Mouse (Mus musculus) MEL (cell line): ENCODE results near the gene Calhm2. TPM values are rescaled to one million over a fixed set of nuclear protein-coding genes. Genes with fewer than 3 reads are reported as not detected.

Experiments used
- DNase-seq: peaks from one replicate; pipeline ENCODE4 v3.0.0; 2011; ENCODE audit warnings: low read depth, low spot score
- H3K27ac ChIP-seq: 2 replicates; pipeline ENCODE4 v1.5.1; 2012; ENCODE audit warnings: low read depth, mild to moderate bottlenecking, control low read depth, low read length, moderate library complexity; ENCODE audit not compliant: control insufficient read depth
- H3K27me3 ChIP-seq, 2 experiments: fragments of 150-350 bp in 1 of 2; sonication (generic) in 1 of 2; 2 replicates each; pipeline ENCODE4 v1.6.1; 2012; ENCODE audit warnings: low read length in 2 of 2, mild to moderate bottlenecking in 2 of 2, improper control_type of control experiment in 1 of 2, moderate library complexity in 1 of 2; ENCODE audit not compliant: insufficient read depth in 2 of 2, control insufficient read depth in 1 of 2
- H3K36me3 ChIP-seq, 2 experiments: 2 replicates each; pipeline ENCODE4 v1.6.1; 2012 to 2014; ENCODE audit warnings: low read length in 2 of 2, improper control_type of control experiment in 1 of 2, inconsistent platforms in 1 of 2, mild to moderate bottlenecking in 1 of 2; ENCODE audit not compliant: insufficient read depth in 2 of 2, control insufficient read depth in 1 of 2
- H3K4me1 ChIP-seq, 2 experiments: fragments of 150-350 bp in 1 of 2; sonication (generic) in 1 of 2; 2 replicates each; pipeline ENCODE4 v1.6.1; 2012; ENCODE audit warnings: low read length in 2 of 2, improper control_type of control experiment in 1 of 2, mild to moderate bottlenecking in 1 of 2; ENCODE audit not compliant: insufficient read depth in 2 of 2, control insufficient read depth in 1 of 2
- H3K4me3 ChIP-seq, 2 experiments: fragments of 150-350 bp in 1 of 2; sonication (generic) in 1 of 2; 2 replicates each; pipeline ENCODE4 v1.5.1; 2012; ENCODE audit warnings: low read depth in 2 of 2, low read length in 2 of 2, mild to moderate bottlenecking in 2 of 2, moderate library complexity in 2 of 2, control low read depth in 1 of 2, improper control_type of control experiment in 1 of 2; ENCODE audit not compliant: control insufficient read depth in 1 of 2, insufficient read depth in 1 of 2
- H3K79me2 ChIP-seq: 2 replicates; pipeline ENCODE4 v1.6.1; 2012; ENCODE audit warnings: mild to moderate bottlenecking, low read length, moderate library complexity; ENCODE audit not compliant: control insufficient read depth, poor library complexity, insufficient read depth
- H3K9ac ChIP-seq: 2 replicates; pipeline ENCODE4 v1.6.1; 2012; ENCODE audit warnings: low read depth, mild to moderate bottlenecking, control low read depth, low read length, moderate library complexity; ENCODE audit not compliant: control insufficient read depth, poor library complexity, severe bottlenecking
- H3K9me3 ChIP-seq: fragments of 150-350 bp; sonication (generic); replicated peaks from 2 replicates; pipeline ENCODE4 v1.6.1; 2012; ENCODE audit warnings: mild to moderate bottlenecking, low read length, improper control_type of control experiment, moderate library complexity; ENCODE audit not compliant: insufficient read depth
- BHLHE40 ChIP-seq: IDR thresholded peaks from 2 replicates; pipeline ENCODE4 v1.6.1; 2012; ENCODE audit warnings: low read depth, mild to moderate bottlenecking, inconsistent platforms, low read length, improper control_type of control experiment, borderline replicate concordance
- CTCF ChIP-seq, 3 experiments: IDR thresholded peaks in 2 of 3; conservative IDR thresholded peaks in 1 of 3; 2 replicates each; pipeline ENCODE4 v1.5.1; 2011 to 2012; ENCODE audit warnings: low read length in 3 of 3, low read depth in 2 of 3, mild to moderate bottlenecking in 2 of 3, improper control_type of control experiment in 1 of 3, inconsistent platforms in 1 of 3, mixed read lengths in 1 of 3, moderate library complexity in 1 of 3; ENCODE audit not compliant: control insufficient read depth in 1 of 3, insufficient read depth in 1 of 3, poor library complexity in 1 of 3, severe bottlenecking in 1 of 3
- E2F4 ChIP-seq: IDR thresholded peaks from 2 replicates; pipeline ENCODE4 v1.6.1; 2011; ENCODE audit warnings: low read depth, low read length, improper control_type of control experiment, borderline replicate concordance
- ELF1 ChIP-seq: IDR thresholded peaks from 2 replicates; pipeline ENCODE4 v1.6.1; 2014; ENCODE audit warnings: low read depth, mild to moderate bottlenecking, inconsistent platforms, low read length, improper control_type of control experiment, moderate library complexity
- ETS1 ChIP-seq: IDR thresholded peaks from 2 replicates; pipeline ENCODE4 v1.6.1; 2012; ENCODE audit warnings: low read depth, mild to moderate bottlenecking, inconsistent platforms, low read length, improper control_type of control experiment, moderate library complexity
- GABPA ChIP-seq: IDR thresholded peaks from 2 replicates; pipeline ENCODE4 v1.6.1; 2012; ENCODE audit warnings: low read depth, mild to moderate bottlenecking, inconsistent platforms, low read length, improper control_type of control experiment, moderate library complexity
- HCFC1 ChIP-seq: IDR thresholded peaks from 2 replicates; pipeline ENCODE4 v1.6.1; 2012; ENCODE audit warnings: low read depth, mild to moderate bottlenecking, inconsistent platforms, low read length, improper control_type of control experiment, moderate library complexity
- MAX ChIP-seq: IDR thresholded peaks from 2 replicates; pipeline ENCODE4 v1.6.1; 2011; ENCODE audit warnings: low read length, improper control_type of control experiment
- MAZ ChIP-seq: IDR thresholded peaks from 2 replicates; pipeline ENCODE4 v1.6.1; 2012; ENCODE audit warnings: low read depth, mild to moderate bottlenecking, inconsistent platforms, low read length, improper control_type of control experiment
- MEF2A ChIP-seq: IDR thresholded peaks from 2 replicates; pipeline ENCODE4 v1.6.1; 2014; ENCODE audit warnings: low read depth, mild to moderate bottlenecking, inconsistent platforms, low read length, improper control_type of control experiment; ENCODE audit not compliant: poor library complexity, insufficient replicate concordance, severe bottlenecking; ENCODE audit errors: extremely low read depth
- MYB ChIP-seq: IDR thresholded peaks from 2 replicates; pipeline ENCODE4 v1.6.1; 2011; ENCODE audit warnings: mild to moderate bottlenecking, low read depth, low read length, improper control_type of control experiment
- NELFE ChIP-seq: IDR thresholded peaks from 2 replicates; pipeline ENCODE4 v1.6.1; 2011; ENCODE audit warnings: low read depth, low read length, improper control_type of control experiment
- NRF1 ChIP-seq: IDR thresholded peaks from 2 replicates; pipeline ENCODE4 v1.6.1; 2014; ENCODE audit warnings: low read depth, mild to moderate bottlenecking, inconsistent platforms, low read length, improper control_type of control experiment, moderate library complexity; ENCODE audit not compliant: poor library complexity, insufficient read depth, severe bottlenecking
- POLR2A ChIP-seq, 2 experiments: IDR thresholded peaks; 2 replicates each; pipeline ENCODE4 v1.6.1; 2011 to 2012; ENCODE audit warnings: low read length in 2 of 2, mild to moderate bottlenecking in 2 of 2, control low read depth in 1 of 2, improper control_type of control experiment in 1 of 2, low read depth in 1 of 2, moderate library complexity in 1 of 2; ENCODE audit not compliant: control insufficient read depth in 1 of 2, insufficient read depth in 1 of 2, poor library complexity in 1 of 2
- POLR2AphosphoS5 ChIP-seq: IDR thresholded peaks from 2 replicates; pipeline ENCODE4 v1.6.1; 2012; ENCODE audit warnings: low read depth, borderline replicate concordance, mild to moderate bottlenecking, inconsistent platforms, low read length, moderate library complexity, mixed read lengths
- RCOR1 ChIP-seq: IDR thresholded peaks from 2 replicates; pipeline ENCODE4 v1.6.1; 2012; ENCODE audit warnings: low read depth, mild to moderate bottlenecking, inconsistent platforms, low read length, improper control_type of control experiment
- SIN3A ChIP-seq: IDR thresholded peaks from 2 replicates; pipeline ENCODE4 v1.6.1; 2012; ENCODE audit warnings: low read length, improper control_type of control experiment, inconsistent platforms
- TAL1 ChIP-seq: IDR thresholded peaks from 2 replicates; pipeline ENCODE4 v1.6.1; 2012; ENCODE audit warnings: mild to moderate bottlenecking, inconsistent platforms, low read length, moderate library complexity, mixed read lengths
- TCF12 ChIP-seq: IDR thresholded peaks from 2 replicates; pipeline ENCODE4 v1.6.1; 2014; ENCODE audit warnings: low read depth, mild to moderate bottlenecking, inconsistent platforms, low read length, improper control_type of control experiment, moderate library complexity
- UBTF ChIP-seq: IDR thresholded peaks from 2 replicates; pipeline ENCODE4 v1.6.1; 2012; ENCODE audit warnings: low read depth, mild to moderate bottlenecking, inconsistent platforms, low read length, improper control_type of control experiment, moderate library complexity, borderline replicate concordance; ENCODE audit not compliant: insufficient read depth
- USF1 ChIP-seq: IDR thresholded peaks from 2 replicates; pipeline ENCODE4 v1.6.1; 2014; ENCODE audit warnings: low read depth, mild to moderate bottlenecking, inconsistent platforms, low read length, improper control_type of control experiment, moderate library complexity
- ZMIZ1 ChIP-seq: IDR thresholded peaks from 2 replicates; pipeline ENCODE4 v1.6.1; 2012; ENCODE audit warnings: low read depth, mild to moderate bottlenecking, inconsistent platforms, low read length, improper control_type of control experiment, moderate library complexity
- polyA plus RNA-seq, 2 experiments: library from polyadenylated mRNA; stranded (reverse) in 1 of 2; unstranded in 1 of 2; fragments of >175 nt in 1 of 2; fragments of >200 nt in 1 of 2; gene quantifications; 2 replicates each; pipeline versions ENCODE4 v1.2.1 to v1.2.4; 2012; ENCODE audit warnings: low replicate concordance in 2 of 2, low read depth in 1 of 2; ENCODE audit not compliant: insufficient read length in 2 of 2, insufficient read depth in 1 of 2, missing spikeins in 1 of 2
- total RNA-seq: library from RNA; depleted of rRNA; stranded (reverse); fragments of 300-350 nt; gene quantifications from 2 replicates; pipeline ENCODE4 v1.2.3, GENCODE M21; 2012

The Calhm2 gene
- total and polyA plus RNA-seq, 3 experiments, result 11.1 to 11.2 TPM; not detected in 1

DNA sequence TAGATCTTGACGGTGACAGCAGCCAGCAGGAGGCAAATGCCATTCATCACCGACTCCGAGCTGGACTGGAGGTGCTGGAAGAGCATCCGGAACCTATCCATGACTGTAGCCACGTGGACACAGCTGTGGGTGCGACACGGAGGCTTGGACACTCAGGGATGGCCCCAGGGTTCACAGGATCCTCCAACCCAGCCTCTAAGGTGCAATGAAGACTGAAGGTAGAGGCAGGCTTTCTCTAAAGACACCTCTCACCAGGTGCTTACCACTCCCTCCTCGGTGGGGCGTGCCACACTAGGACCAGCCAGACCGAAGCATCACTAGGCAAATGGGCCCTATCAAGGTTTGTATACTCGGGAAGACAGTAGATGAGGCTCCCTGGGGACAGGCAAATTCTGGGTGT lies 19.6 kb upstream of the Calhm2 start, which contains the start of gene Calhm3:
Gene Calhm3 (minus strand): TSS at position 101 of the 400 bp plus-strand sequence.
- no peak for DNase-seq
- H3K27ac ChIP-seq, result no peak within 1 kb of the TSS
- H3K4me3 ChIP-seq, result no peak within 1 kb of the TSS
- no peaks in the 10 kb centered on the region for H3K4me1 ChIP-seq
- H3K9me3 ChIP-seq, result no peaks in the 10 kb centered on the region
- H3K36me3 ChIP-seq, result no peaks in the 10 kb centered on the region
- peaks cover 12 to 17% of the 10 kb centered on the region in 2 experiments for H3K27me3 ChIP-seq
- no peaks in the 10 kb centered on the region for H3K79me2 ChIP-seq
- TF ChIP-seq POLR2AphosphoS5 (no peak), E2F4 (no peak), GABPA (no peak), USF1 (no peak), CTCF (IDR thresholded peaks at IDR 0.05 in 2 of 3, conservative IDR thresholded peaks at IDR 0.05 in 1 of 3; ENCODE audit: control insufficient read depth in 1 of 3, insufficient read depth in 1 of 3, low read depth in 2 of 3, low read length in 3 of 3, poor library complexity in 1 of 3, severe bottlenecking in 1 of 3) (no peak), TAL1 (no peak), HCFC1 (no peak), MAX (no peak)
- H3K9ac ChIP-seq, result no peak within 1 kb of the TSS

DNA sequence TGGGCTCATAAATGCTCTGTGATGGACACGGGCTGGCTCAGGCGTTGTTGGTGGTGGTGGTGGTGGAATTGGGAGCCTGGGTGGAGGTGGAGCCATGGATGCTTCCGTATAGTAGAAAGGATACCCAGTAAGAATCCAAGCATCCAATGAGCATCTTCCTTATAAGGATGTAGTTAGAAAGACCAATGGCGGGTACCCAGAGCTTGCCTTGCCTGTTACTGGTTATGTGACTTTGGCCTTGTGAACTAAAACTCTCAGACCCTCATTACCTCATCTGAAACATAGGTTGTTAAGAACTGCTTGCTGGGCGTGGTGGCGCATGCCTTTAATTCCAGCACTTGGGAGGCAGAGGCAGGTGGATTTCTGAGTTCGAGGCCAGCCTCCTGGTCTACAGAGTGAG lies 15.7 kb upstream of the Calhm2 start:
- Histone ChIP-seq H3K4me1 (no peaks in the 10 kb centered on the region), H3K4me3 (no peak overlapping the region), H3K9ac (no peak overlapping the region), H3K9me3 (no peaks in the 10 kb centered on the region), H3K27me3 (peaks cover 12 to 15% of the 10 kb centered on the region in 2 experiments), H3K36me3 (no peaks in the 10 kb centered on the region), H3K27ac (no peak overlapping the region), H3K79me2 (no peaks in the 10 kb centered on the region)
- no peak for DNase-seq
- TF ChIP-seq SIN3A (no peak), NRF1 (no peak), ETS1 (no peak), NELFE (no peak), MEF2A (no peak), TCF12 (no peak), MYB (no peak), USF1 (no peak)
- TF ChIP-seq, all 39 proteins: peak for 0

DNA sequence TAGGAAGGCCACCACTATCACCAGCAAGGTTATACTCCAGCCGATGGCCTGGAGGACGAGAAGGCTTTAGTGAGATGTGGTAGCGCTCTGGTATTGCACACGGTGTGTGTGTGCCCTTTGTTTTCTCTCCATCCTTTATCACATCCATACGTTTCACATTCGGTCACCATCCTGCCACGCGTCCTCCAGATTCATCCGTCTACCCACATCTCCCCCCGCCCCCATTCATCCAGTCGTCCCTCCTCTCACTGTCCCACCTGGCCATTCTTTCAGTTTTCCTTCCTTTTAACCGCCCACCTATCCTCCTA lies 13.9 kb upstream of the Calhm2 start:
- H3K4me3 ChIP-seq, result no peak overlapping the region
- DNase-seq, result no peak
- no peak overlapping the region for H3K9ac ChIP-seq
- H3K4me1 ChIP-seq, result no peaks in the 10 kb centered on the region
- TF ChIP-seq ELF1, result no peak
- TF ChIP-seq SIN3A, result no peak
- TF ChIP-seq ZMIZ1, result no peak
- TF ChIP-seq MEF2A, result no peak
- no peak for TF ChIP-seq UBTF
- TF ChIP-seq BHLHE40, result no peak
- TF ChIP-seq POLR2AphosphoS5, result no peak
- no peak for TF ChIP-seq MAZ
- no peak for TF ChIP-seq RCOR1
- no peak for TF ChIP-seq POLR2A (IDR thresholded peaks at IDR 0.05; ENCODE audit: control insufficient read depth in 1 of 2, insufficient read depth in 1 of 2, low read depth in 1 of 2, low read length in 2 of 2, poor library complexity in 1 of 2)
- TF ChIP-seq USF1, result no peak
- TF ChIP-seq CTCF (IDR thresholded peaks at IDR 0.05 in 2 of 3, conservative IDR thresholded peaks at IDR 0.05 in 1 of 3; ENCODE audit: control insufficient read depth in 1 of 3, insufficient read depth in 1 of 3, low read depth in 2 of 3, low read length in 3 of 3, poor library complexity in 1 of 3, severe bottlenecking in 1 of 3), result no peak
- H3K36me3 ChIP-seq, result no peaks in the 10 kb centered on the region
- no peaks in the 10 kb centered on the region for H3K79me2 ChIP-seq
- H3K9me3 ChIP-seq, result no peaks in the 10 kb centered on the region
- H3K27ac ChIP-seq, result no peak overlapping the region
- peaks cover 20% of the 10 kb centered on the region in 2 experiments for H3K27me3 ChIP-seq
